Mouse (Mus musculus) kidney, postnatal 25 days (tissue): ENCODE data around the gene Gm13304.
"Not testable (repeated sequence)": the region's sequence is repeated elsewhere in the genome, so short reads cannot be mapped to it uniquely, and the experiment has no call there.

Source experiments
- DNase-seq, 2 experiments: peaks; one replicate each; pipeline ENCODE4 v3.0.0; 2021; ENCODE audit warnings: mixed read lengths in 2 of 2

Gm13304 gene

DNA sequence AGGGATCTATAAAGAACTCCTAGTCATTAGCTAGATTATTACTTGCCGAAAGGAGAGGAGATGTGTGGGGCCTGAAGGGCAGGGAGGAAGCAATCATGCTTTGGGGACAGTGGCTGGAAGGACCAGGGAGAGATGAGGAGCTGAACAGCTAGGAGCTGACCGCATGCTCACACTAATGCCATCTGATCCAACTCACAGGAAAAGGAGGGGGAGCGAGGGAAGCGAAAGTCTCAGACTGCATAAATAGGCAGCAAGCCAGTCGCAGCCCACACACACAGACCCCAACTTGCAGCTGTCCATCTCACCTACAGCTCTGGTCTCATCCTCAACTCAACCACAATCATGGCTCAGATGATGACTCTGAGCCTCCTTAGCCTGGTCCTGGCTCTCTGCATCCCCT is at the start of gene Gm13304:
TSS of gene Gm13304 (plus strand) at position 301 of the 400 bp plus-strand sequence.
- not testable (repeated sequence) for DNase-seq

DNA sequence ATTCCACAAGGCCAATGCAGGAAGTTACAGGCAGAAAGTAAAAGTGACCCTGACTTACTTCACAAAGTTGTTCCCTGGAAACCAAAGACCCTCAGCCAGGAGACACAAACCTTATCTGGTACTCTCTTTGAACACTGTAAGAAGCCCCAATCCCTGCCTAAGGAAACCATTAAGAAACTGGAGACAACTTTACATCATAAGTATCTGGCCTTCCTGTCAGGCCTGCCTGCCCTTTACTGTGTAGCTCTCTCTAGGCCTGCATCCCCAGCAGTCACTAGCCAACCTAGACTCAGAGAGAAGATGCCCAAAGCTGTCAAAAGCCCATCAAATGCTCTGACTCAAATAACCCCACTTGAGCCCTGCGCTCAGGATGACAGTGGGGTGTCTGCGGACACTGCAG is 23.7 kb upstream of the Gm13304 start, which contains the start of gene Gm3893:
TSS of gene Gm3893 (plus strand) at position 301 of the 400 bp plus-strand sequence.
- not testable (repeated sequence) for DNase-seq

DNA sequence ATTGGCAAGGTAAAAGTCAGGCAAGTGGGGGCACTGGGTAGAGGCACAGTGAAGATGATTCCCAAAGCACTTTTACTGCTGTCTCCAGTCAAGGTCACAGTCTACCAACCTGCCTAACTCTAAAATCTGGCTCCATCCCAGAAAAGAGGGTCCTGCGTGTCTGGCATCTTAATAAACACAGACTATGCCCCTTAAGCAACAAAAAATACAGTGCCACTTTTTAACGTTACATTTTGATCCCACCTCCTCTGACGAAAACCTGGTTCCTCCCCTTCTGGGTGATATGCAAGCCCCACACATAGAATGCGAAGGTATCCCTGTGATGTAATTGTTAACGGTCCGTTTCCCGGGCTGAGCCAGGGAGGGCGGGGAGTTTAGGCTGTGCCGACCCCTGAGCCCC is 38.5 kb downstream of the Gm13304 start, which contains the start of gene Gm13306:
TSS of gene Gm13306 (plus strand) at position 301 of the 400 bp plus-strand sequence.
- not testable (repeated sequence) for DNase-seq
